Mouse (Mus musculus) C2C12 (cell line): ENCODE results near the gene Slc22a20.

Source experiments
- CTCF ChIP-seq: IDR thresholded peaks from one replicate; pipeline ENCODE4 v1.5.1; 2011; ENCODE audit not compliant: control insufficient read depth, insufficient read depth, insufficient read length
- MAX ChIP-seq: IDR thresholded peaks from one replicate; pipeline ENCODE4 v1.6.1; 2011; ENCODE audit warnings: mild to moderate bottlenecking, control low read depth

- no peak for TF ChIP-seq CTCF
- TF ChIP-seq MAX = no peak
Measured at GRCm38 (mm10) chr19:6020276-6020675, 34.3 kb upstream of the Slc22a20 start.
